Mouse (Mus musculus) thymus, adult 2 months (tissue): Measurements from ENCODE around the gene Cdt1.

Experiments
- CTCF ChIP-seq: fragments of 200-500 bp; IDR thresholded peaks from 2 replicates; pipeline ENCODE4 v1.5.1; 2012; ENCODE audit warnings: mild to moderate bottlenecking, control low read depth, low read length, moderate library complexity, borderline replicate concordance; ENCODE audit not compliant: control insufficient read depth, poor library complexity, insufficient read depth; ENCODE audit errors: extremely low read depth
- POLR2A ChIP-seq: fragments of 200-500 bp; IDR thresholded peaks from 2 replicates; pipeline ENCODE4 v1.6.1; 2012; ENCODE audit warnings: mild to moderate bottlenecking, low read length, control low read depth, moderate library complexity; ENCODE audit not compliant: control insufficient read depth, poor library complexity, insufficient read depth; ENCODE audit errors: extremely low read depth

GRCm38 (mm10) chr8:122564363-122565352 is 3.2 kb upstream of the Cdt1 start:
- TF ChIP-seq POLR2A (no peak), CTCF (no peak)
